Mouse (Mus musculus) ES-Bruce4 (cell line): ENCODE data around the gene Auts2.

ENCODE experiments used
- CTCF ChIP-seq: IDR thresholded peaks from one replicate; pipeline ENCODE4 v1.8.1; 2011; ENCODE audit warnings: low read depth, low read length
- EP300 ChIP-seq: IDR thresholded peaks from 2 replicates; pipeline ENCODE4 v1.6.1; 2011; ENCODE audit warnings: low read depth, low read length; ENCODE audit not compliant: insufficient read depth
- POLR2A ChIP-seq: IDR thresholded peaks from one replicate; pipeline ENCODE4 v1.8.1; 2011; ENCODE audit warnings: low read length; ENCODE audit not compliant: insufficient read depth

DNA sequence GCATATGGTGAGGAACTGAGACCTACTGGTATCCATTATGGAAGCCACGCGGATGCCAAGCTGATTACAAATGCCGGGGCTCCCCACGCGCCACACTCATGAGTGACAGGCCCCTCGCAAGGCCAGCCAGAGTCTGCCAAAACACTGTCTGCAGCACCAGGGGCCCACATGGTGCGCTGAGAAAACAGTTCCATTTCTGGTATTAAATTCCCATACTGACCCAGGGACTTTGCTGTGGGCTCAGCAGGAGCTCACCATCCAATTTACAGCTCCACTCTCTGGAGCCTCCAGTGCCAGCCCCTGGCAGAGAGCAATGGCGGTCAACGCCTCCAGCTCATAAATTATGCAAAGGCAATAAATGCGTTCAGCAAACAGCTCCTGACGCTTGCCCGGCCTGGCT, 767.9 kb downstream of the Auts2 start:
- TF ChIP-seq CTCF: no peak
- no peak for TF ChIP-seq EP300
- TF ChIP-seq POLR2A: no peak
